Mouse (Mus musculus) left cerebral cortex, postnatal 10 days (tissue): ENCODE data around the gene St6galnac6. TPM values are rescaled to one million over a fixed set of nuclear protein-coding genes. Genes with fewer than 3 reads are reported as not detected.

Experiments
- DNase-seq, 2 experiments: peaks; one replicate each; pipeline ENCODE4 v3.0.0; 2021 to 2022; ENCODE audit warnings: low spot score in 2 of 2, mixed read lengths in 1 of 2; ENCODE audit errors: extremely low spot score in 1 of 2
- intact Hi-C: fragments of 180-260 bp; cut with DNase I; formaldehyde crosslinking; loops from one replicate; pipeline ENCODE4 v1.15.1; 2025
- total RNA-seq, 2 experiments: library from RNA; stranded (reverse); gene quantifications; 2 replicates each; pipeline ENCODE4 v1.2.3; 2021

Gene St6galnac6
- total RNA-seq, 2 experiments from 2014 or later: 122 to 127 TPM

GRCm38 (mm10) chr2:32629276-32629976, 29.9 kb downstream of the St6galnac6 start:
- peak in 1 of 2 experiments; percentile 77 for DNase-seq
- intact Hi-C loops: no loop called here

- intact Hi-C loops: no loop called here
- DNase-seq: no peak
These were observed 30.5 kb downstream of the St6galnac6 start for GRCm38 (mm10) chr2:32630036-32630435.

GRCm38 (mm10) chr2:32631046-32631445, 31.5 kb downstream of the St6galnac6 start:
- no peak for DNase-seq
- intact Hi-C loops: loop anchor here (1.0 kb wide), 1 partner anchor 58 kb away; no protein-coding TSS in a partner anchor

GRCm38 (mm10) chr2:32631737-32632394, 32.4 kb downstream of the St6galnac6 start:
- peak; percentile 63 to 84 for DNase-seq
- intact Hi-C loops: loop anchor here (1.0 kb wide), 1 partner anchor 57 kb away; no protein-coding TSS in a partner anchor

GRCm38 (mm10) chr2:32633660-32634059, 34.2 kb downstream of the St6galnac6 start:
- intact Hi-C loops: no loop called here
- no peak for DNase-seq

GRCm38 (mm10) chr2:32634277-32635105, 35.0 kb downstream of the St6galnac6 start:
- intact Hi-C loops: no loop called here
- no peak for DNase-seq

- intact Hi-C loops: no loop called here
These were observed 37.1 kb downstream of the St6galnac6 start for GRCm38 (mm10) chr2:32636617-32637016.

GRCm38 (mm10) chr2:32637778-32638281, 38.3 kb downstream of the St6galnac6 start:
- DNase-seq: peak in 1 of 2 experiments; percentile 87
- intact Hi-C loops: no loop called here

More at GRCm38 (mm10) chr2:32636617-32637016, 37.1 kb downstream of the St6galnac6 start:
- DNase-seq: no peak

- no peak for DNase-seq
- intact Hi-C loops: no loop called here
These were observed 40.1 kb downstream of the St6galnac6 start for GRCm38 (mm10) chr2:32639632-32640031.

- no peak for DNase-seq
These were observed 41.1 kb downstream of the St6galnac6 start for GRCm38 (mm10) chr2:32640550-32641051.

GRCm38 (mm10) chr2:32641810-32642209, 42.3 kb downstream of the St6galnac6 start:
- intact Hi-C loops: no loop called here

More at GRCm38 (mm10) chr2:32640550-32641051, 41.1 kb downstream of the St6galnac6 start:
- intact Hi-C loops: no loop called here

GRCm38 (mm10) chr2:32642813-32643212, 43.3 kb downstream of the St6galnac6 start:
- intact Hi-C loops: no loop called here
- peak in 1 of 2 experiments; percentile 84 for DNase-seq

More at GRCm38 (mm10) chr2:32641810-32642209, 42.3 kb downstream of the St6galnac6 start:
- no peak for DNase-seq

GRCm38 (mm10) chr2:32644083-32644482, 44.6 kb downstream of the St6galnac6 start:
- DNase-seq: no peak
- intact Hi-C loops: no loop called here

GRCm38 (mm10) chr2:32644799-32645475, 45.4 kb downstream of the St6galnac6 start:
- no peak for DNase-seq
- intact Hi-C loops: no loop called here

- no peak for DNase-seq
- intact Hi-C loops: no loop called here
These were observed 46.1 kb downstream of the St6galnac6 start for GRCm38 (mm10) chr2:32645647-32646046.

GRCm38 (mm10) chr2:32646379-32647056, 47.0 kb downstream of the St6galnac6 start, which contains the start of gene Eng:
TSS of gene Eng (plus strand) at chr2:32646595.
- intact Hi-C loops: no loop called here
- DNase-seq: peak in 1 of 2 experiments; percentile 89

GRCm38 (mm10) chr2:32647366-32647765, 47.9 kb downstream of the St6galnac6 start:
- intact Hi-C loops: no loop called here
- DNase-seq: no peak

- intact Hi-C loops: no loop called here
- DNase-seq: no peak
These were observed 54.3 kb downstream of the St6galnac6 start for GRCm38 (mm10) chr2:32653764-32654163.
